Mouse (Mus musculus): ENCODE data around the gene Mab21l3. TPM values are rescaled to one million over a fixed set of nuclear protein-coding genes. Genes with fewer than 3 reads are reported as not detected.

Gene Mab21l3
- total and polyA plus RNA-seq, 3 experiments: 0.05 TPM; not detected in 2

- H3K9me3 ChIP-seq (replicated peaks): no peaks in the 10 kb centered on the region
- no peaks in the 10 kb centered on the region; the same call in 1 of the 2 replicates for H3K27me3 ChIP-seq (ENCODE audit: insufficient read depth, low read length)
- no peaks in the 10 kb centered on the region for H3K4me1 ChIP-seq (ENCODE audit: insufficient read depth, low read depth, low read length)
- DNase-seq (ENCODE audit: low spot score) (no peak), ATAC-seq (ENCODE audit: extremely low read depth, insufficient number of reproducible peaks, low FRiP score, poor library complexity, severe bottlenecking) (no peak)
- no peak overlapping the region for H3K4me3 ChIP-seq (ENCODE audit: low read depth, low read length)
- TF ChIP-seq GATA2 (IDR thresholded peaks at IDR 0.05; ENCODE audit: borderline replicate concordance, low read depth, low read length): no peak
- TF ChIP-seq POLR2AphosphoS5 (IDR thresholded peaks at IDR 0.05; ENCODE audit: insufficient replicate concordance, low read depth, low read length): no peak
- TF ChIP-seq GATA1 (IDR thresholded peaks at IDR 0.05; ENCODE audit: borderline replicate concordance, low read length): no peak
- no peak for TF ChIP-seq CTCF (IDR thresholded peaks at IDR 0.05; ENCODE audit: low read depth, low read length)
- TF ChIP-seq TAL1 (conservative IDR thresholded peaks at IDR 0.05; ENCODE audit: low read depth, low read length): no peak
- H3K36me3 ChIP-seq (replicated peaks): no peaks in the 10 kb centered on the region
These were observed 41.1 kb downstream of the Mab21l3 start for GRCm38 (mm10) chr3:101807646-101808045.

DNA sequence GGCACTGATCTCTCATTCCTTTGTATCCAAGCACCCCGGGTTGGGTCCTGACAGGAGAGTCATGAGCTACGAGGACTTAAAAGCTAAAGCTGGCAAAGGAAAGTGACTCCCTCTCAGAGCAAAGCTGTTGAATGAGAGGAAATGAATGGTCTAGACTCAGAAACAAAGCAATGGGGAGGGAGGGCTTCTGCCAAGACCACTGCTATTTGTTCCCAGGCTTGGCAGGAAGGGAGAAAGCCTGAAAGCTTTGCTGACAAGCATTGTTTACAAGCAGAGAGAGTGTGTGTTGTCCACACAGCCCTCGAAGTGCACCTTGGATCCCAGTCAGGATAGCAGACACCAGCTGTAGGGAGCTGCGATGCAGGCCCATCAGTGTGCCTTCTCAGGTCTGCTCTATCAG is 41.8 kb downstream of the Mab21l3 start:
- ATAC-seq (ENCODE audit: extremely low read depth, insufficient number of reproducible peaks, low FRiP score, poor library complexity, severe bottlenecking): no peak
- Histone ChIP-seq H3K4me1 (ENCODE audit: insufficient read depth, low read depth, low read length) (no peaks in the 10 kb centered on the region), H3K27me3 (ENCODE audit: insufficient read depth, low read length) (no peaks in the 10 kb centered on the region; the same call in 1 of the 2 replicates), H3K36me3 (replicated peaks) (no peaks in the 10 kb centered on the region), H3K9me3 (replicated peaks) (no peaks in the 10 kb centered on the region), H3K4me3 (ENCODE audit: low read depth, low read length) (no peak overlapping the region)
- TF ChIP-seq GATA1 (IDR thresholded peaks at IDR 0.05; ENCODE audit: borderline replicate concordance, low read length): no peak
- TF ChIP-seq TAL1 (conservative IDR thresholded peaks at IDR 0.05; ENCODE audit: low read depth, low read length): no peak
- TF ChIP-seq CTCF (IDR thresholded peaks at IDR 0.05; ENCODE audit: low read depth, low read length): no peak
- no peak for TF ChIP-seq GATA2 (IDR thresholded peaks at IDR 0.05; ENCODE audit: borderline replicate concordance, low read depth, low read length)
- no peak for TF ChIP-seq POLR2AphosphoS5 (IDR thresholded peaks at IDR 0.05; ENCODE audit: insufficient replicate concordance, low read depth, low read length)
- no peak for DNase-seq (ENCODE audit: low spot score)

GRCm38 (mm10) chr3:101806149-101806548 is 42.6 kb downstream of the Mab21l3 start:
- Histone ChIP-seq H3K4me1 (ENCODE audit: insufficient read depth, low read depth, low read length) (no peaks in the 10 kb centered on the region), H3K9me3 (replicated peaks) (no peaks in the 10 kb centered on the region), H3K36me3 (replicated peaks) (no peaks in the 10 kb centered on the region), H3K27me3 (ENCODE audit: insufficient read depth, low read length) (no peaks in the 10 kb centered on the region; the same call in 1 of the 2 replicates), H3K4me3 (ENCODE audit: low read depth, low read length) (no peak overlapping the region)
- peak; percentile 27 for DNase-seq (ENCODE audit: low spot score)
- ATAC-seq (ENCODE audit: extremely low read depth, insufficient number of reproducible peaks, low FRiP score, poor library complexity, severe bottlenecking): no peak
- TF ChIP-seq POLR2AphosphoS5 (IDR thresholded peaks at IDR 0.05; ENCODE audit: insufficient replicate concordance, low read depth, low read length) (no peak), CTCF (IDR thresholded peaks at IDR 0.05; ENCODE audit: low read depth, low read length) (peak; percentile 36; the same call in 1 of the 2 replicates)

DNA sequence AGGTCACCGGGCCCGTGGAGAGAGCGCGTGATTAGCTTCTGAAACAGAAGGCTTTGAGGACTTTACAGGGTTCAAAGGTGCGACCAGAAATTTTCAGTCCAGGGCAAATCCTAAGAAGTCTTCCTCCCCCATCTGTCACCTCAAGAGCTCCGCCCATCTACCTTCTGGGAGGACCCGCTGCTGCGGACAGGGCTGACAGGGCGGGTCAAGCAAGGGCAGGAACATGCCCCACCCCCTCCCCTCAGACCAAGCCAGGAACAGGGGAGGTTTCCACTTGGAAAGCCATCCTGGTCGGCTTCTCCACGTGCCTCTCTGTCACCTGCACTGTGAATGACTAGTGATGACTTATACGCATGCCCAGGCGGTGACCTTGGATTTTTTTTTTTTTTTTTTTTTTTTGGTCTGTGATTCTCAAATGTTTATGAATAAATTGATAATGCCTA is 43.2 kb downstream of the Mab21l3 start:
- Histone ChIP-seq H3K4me3 (ENCODE audit: low read depth, low read length) (no peak overlapping the region), H3K4me1 (ENCODE audit: insufficient read depth, low read depth, low read length) (no peaks in the 10 kb centered on the region), H3K27me3 (ENCODE audit: insufficient read depth, low read length) (no peaks in the 10 kb centered on the region; the same call in 1 of the 2 replicates), H3K9me3 (replicated peaks) (no peaks in the 10 kb centered on the region), H3K36me3 (replicated peaks) (no peaks in the 10 kb centered on the region)
- ATAC-seq (ENCODE audit: extremely low read depth, insufficient number of reproducible peaks, low FRiP score, poor library complexity, severe bottlenecking) (no peak), DNase-seq (ENCODE audit: low spot score) (no peak)
- no peak for TF ChIP-seq GATA1 (IDR thresholded peaks at IDR 0.05; ENCODE audit: borderline replicate concordance, low read length)
- no peak for TF ChIP-seq GATA2 (IDR thresholded peaks at IDR 0.05; ENCODE audit: borderline replicate concordance, low read depth, low read length)
- no peak for TF ChIP-seq CTCF (IDR thresholded peaks at IDR 0.05; ENCODE audit: low read depth, low read length)
- TF ChIP-seq TAL1 (conservative IDR thresholded peaks at IDR 0.05; ENCODE audit: low read depth, low read length): no peak
- no peak for TF ChIP-seq POLR2AphosphoS5 (IDR thresholded peaks at IDR 0.05; ENCODE audit: insufficient replicate concordance, low read depth, low read length)

DNA sequence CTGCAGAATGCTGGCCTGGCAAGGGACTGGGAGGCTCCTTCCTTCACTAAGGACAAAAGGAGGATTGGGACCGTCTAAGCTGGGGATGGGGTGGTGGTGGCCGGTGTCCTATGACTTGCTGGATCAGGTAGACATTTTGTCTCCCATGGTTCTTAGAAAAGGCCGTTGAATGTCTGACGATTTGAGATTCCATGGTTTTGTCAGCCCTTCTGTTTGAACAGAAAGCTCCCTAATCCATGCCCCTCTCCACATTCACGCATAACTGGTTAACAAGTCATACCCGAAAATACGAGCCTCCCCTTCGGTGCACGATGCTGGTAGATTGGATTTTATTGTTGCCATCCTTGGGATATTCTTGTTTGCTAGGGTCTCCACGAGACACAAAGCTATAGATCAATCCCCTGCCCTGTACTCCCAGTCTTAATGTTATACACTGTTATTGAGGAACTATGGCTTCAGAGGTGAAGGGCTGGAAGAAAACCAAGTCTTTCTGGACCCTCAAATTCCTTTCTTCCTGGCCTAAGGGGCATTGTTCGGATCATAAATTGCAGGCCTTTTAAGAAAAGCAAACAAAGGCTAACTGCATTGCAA is 43.7 kb downstream of the Mab21l3 start:
- TF ChIP-seq POLR2AphosphoS5 (IDR thresholded peaks at IDR 0.05; ENCODE audit: insufficient replicate concordance, low read depth, low read length) (no peak), GATA2 (IDR thresholded peaks at IDR 0.05; ENCODE audit: borderline replicate concordance, low read depth, low read length) (no peak), GATA1 (IDR thresholded peaks at IDR 0.05; ENCODE audit: borderline replicate concordance, low read length) (no peak), TAL1 (conservative IDR thresholded peaks at IDR 0.05; ENCODE audit: low read depth, low read length) (no peak), CTCF (IDR thresholded peaks at IDR 0.05; ENCODE audit: low read depth, low read length) (no peak)
- no peaks in the 10 kb centered on the region for H3K9me3 ChIP-seq (replicated peaks)
- DNase-seq (ENCODE audit: low spot score): no peak

DNA sequence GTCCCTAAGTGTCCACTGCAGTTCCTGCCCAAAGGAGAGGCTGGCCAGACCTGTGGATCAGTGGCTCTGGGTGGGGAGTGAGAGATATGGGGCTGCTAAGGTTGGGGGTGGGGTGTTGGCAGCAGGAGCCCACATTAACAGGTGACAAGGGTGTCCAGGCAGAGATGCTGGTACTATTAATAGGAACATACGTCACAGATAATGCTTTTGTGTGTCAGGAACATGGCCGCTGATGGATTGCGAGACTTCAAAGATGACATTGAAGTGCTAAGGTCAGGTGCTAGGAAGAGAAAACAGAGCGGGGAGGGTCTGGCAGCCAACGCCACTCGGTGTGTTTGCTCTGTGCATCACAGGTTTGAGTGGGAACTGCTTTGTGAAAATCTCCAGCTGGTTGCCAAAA is 44.4 kb downstream of the Mab21l3 start:
- H3K4me1 ChIP-seq (ENCODE audit: insufficient read depth, low read depth, low read length): no peaks in the 10 kb centered on the region
- TF ChIP-seq TAL1 (conservative IDR thresholded peaks at IDR 0.05; ENCODE audit: low read depth, low read length) (no peak), GATA1 (IDR thresholded peaks at IDR 0.05; ENCODE audit: borderline replicate concordance, low read length) (no peak), POLR2AphosphoS5 (IDR thresholded peaks at IDR 0.05; ENCODE audit: insufficient replicate concordance, low read depth, low read length) (no peak), CTCF (IDR thresholded peaks at IDR 0.05; ENCODE audit: low read depth, low read length) (no peak), GATA2 (IDR thresholded peaks at IDR 0.05; ENCODE audit: borderline replicate concordance, low read depth, low read length) (no peak)
- H3K4me3 ChIP-seq (ENCODE audit: low read depth, low read length): no peak overlapping the region
- no peaks in the 10 kb centered on the region for H3K36me3 ChIP-seq (replicated peaks)
- H3K27me3 ChIP-seq (ENCODE audit: insufficient read depth, low read length): no peaks in the 10 kb centered on the region; the same call in 1 of the 2 replicates
- DNase-seq (ENCODE audit: low spot score): no peak
- ATAC-seq (ENCODE audit: extremely low read depth, insufficient number of reproducible peaks, low FRiP score, poor library complexity, severe bottlenecking): no peak
- no peaks in the 10 kb centered on the region for H3K9me3 ChIP-seq (replicated peaks)

More for the DNA sequence above, 43.7 kb downstream of the Mab21l3 start:
- Histone ChIP-seq H3K4me3 (ENCODE audit: low read depth, low read length) (no peak overlapping the region), H3K27me3 (ENCODE audit: insufficient read depth, low read length) (no peaks in the 10 kb centered on the region; the same call in 1 of the 2 replicates), H3K36me3 (replicated peaks) (no peaks in the 10 kb centered on the region), H3K4me1 (ENCODE audit: insufficient read depth, low read depth, low read length) (no peaks in the 10 kb centered on the region)
- no peak for ATAC-seq (ENCODE audit: extremely low read depth, insufficient number of reproducible peaks, low FRiP score, poor library complexity, severe bottlenecking)

All from G1E (cell line).